Mouse (Mus musculus) heart, postnatal 25 days (tissue): ENCODE measurements around the gene Gm498. TPM values are rescaled to one million over a fixed set of nuclear protein-coding genes. Genes with fewer than 3 reads are reported as not detected.

Experiments
- DNase-seq: peaks from one replicate; pipeline ENCODE4 v3.0.0; 2022; ENCODE audit warnings: low spot score
- intact Hi-C: fragments of 180-260 bp; cut with DNase I; formaldehyde crosslinking; loops from one replicate; pipeline ENCODE4 v1.15.1; 2025
- microRNA-seq: library from miRNA; unstranded; fragments of <30 nt; microRNA quantifications from one replicate; pipeline ENCODE4 v1.2.0, GENCODE M21; 2022
- total RNA-seq, 2 experiments: library from RNA; stranded (reverse); gene quantifications; 2 replicates each; pipeline ENCODE4 v1.2.3; 2021

Gene Gm498
- total RNA-seq, 2 experiments from 2014 or later, result not detected

GRCm38 (mm10) chr7:143868874-143869273 lies 2.2 kb downstream of the Gm498 start:
- no peak for DNase-seq
- intact Hi-C loops, result no loop called here

- DNase-seq, result no peak
- intact Hi-C loops, result no loop called here
Observed at GRCm38 (mm10) chr7:143883717-143884116, 17.1 kb downstream of the Gm498 start.

GRCm38 (mm10) chr7:143891146-143891545 lies 24.5 kb downstream of the Gm498 start:
- intact Hi-C loops, result no loop called here
- DNase-seq, result no peak

GRCm38 (mm10) chr7:143892361-143892760 lies 25.7 kb downstream of the Gm498 start:
- intact Hi-C loops, result no loop called here
- no peak for DNase-seq

- intact Hi-C loops, result no loop called here
- no peak for DNase-seq
Observed at GRCm38 (mm10) chr7:143900667-143901066, 34.0 kb downstream of the Gm498 start.

- intact Hi-C loops, result no loop called here
- DNase-seq, result no peak
Observed at GRCm38 (mm10) chr7:143905176-143905575, 38.5 kb downstream of the Gm498 start.

- no peak for DNase-seq
- intact Hi-C loops, result no loop called here
Observed at GRCm38 (mm10) chr7:143905606-143906005, 39.0 kb downstream of the Gm498 start.

- intact Hi-C loops, result no loop called here
- DNase-seq, result no peak
Observed at GRCm38 (mm10) chr7:143913611-143914010, 47.0 kb downstream of the Gm498 start.

- intact Hi-C loops, result no loop called here
- no peak for DNase-seq
Observed at GRCm38 (mm10) chr7:143919031-143919679, 52.5 kb downstream of the Gm498 start.

GRCm38 (mm10) chr7:143929899-143930298 lies 63.3 kb downstream of the Gm498 start:
- intact Hi-C loops, result no loop called here
- DNase-seq, result no peak

- intact Hi-C loops, result no loop called here
- DNase-seq, result no peak
Observed at GRCm38 (mm10) chr7:143938647-143939046, 72.0 kb downstream of the Gm498 start.

- intact Hi-C loops, result no loop called here
- DNase-seq, result no peak
Observed at GRCm38 (mm10) chr7:143939476-143939875, 72.8 kb downstream of the Gm498 start.

- intact Hi-C loops, result no loop called here
- no peak for DNase-seq
Observed at GRCm38 (mm10) chr7:143942941-143943691, 76.5 kb downstream of the Gm498 start.

- intact Hi-C loops, result no loop called here
- no peak for DNase-seq
Observed at GRCm38 (mm10) chr7:143944421-143944980, 77.9 kb downstream of the Gm498 start.

Small RNAs within 50 kb of the gene (microRNA-seq; reads per million reads assigned to microRNA genes)
- not detected for gene Mir6404

Other genes starting within 250 kb of the Gm498 start
- gene Tnfrsf26, start 238.1 kb upstream of the Gm498 start, total RNA-seq, result under 1 TPM; 0.48 to 0.70 TPM
- 1 to 10 TPM; 1.6 to 2.3 TPM for gene Tnfrsf22, start 217.2 kb upstream of the Gm498 start, total RNA-seq
- 1 to 10 TPM; 1.7 to 2.1 TPM for gene Tnfrsf23, start 181.0 kb upstream of the Gm498 start, total RNA-seq
- 10 to 100 TPM; 16.0 to 21.5 TPM for gene Osbpl5, start 109.9 kb upstream of the Gm498 start, total RNA-seq
- gene Mrgprg, start 99.8 kb upstream of the Gm498 start, total RNA-seq, result not detected
- gene Mrgpre, start 82.3 kb upstream of the Gm498 start, total RNA-seq, result 1 to 10 TPM; 1.0 to 1.3 TPM
- 1 to 10 TPM; 4.8 to 5.5 TPM for gene Nadsyn1, start 44.0 kb upstream of the Gm498 start, total RNA-seq
- 1 to 10 TPM; 5.8 to 6.7 TPM for gene Dhcr7, start 43.7 kb upstream of the Gm498 start, total RNA-seq
- gene Shank2, start 135.1 kb downstream of the Gm498 start, total RNA-seq, result under 1 TPM; 0.42 to 0.59 TPM